In genomic region chr2:66178848-66179215, GRCm38 (mm10) we compare ENCODE assay signal across 16 mouse cellular contexts. TPM values are rescaled to one million over a fixed set of nuclear protein-coding genes. Genes with fewer than 3 reads are reported as not detected.
A peak's percentile ranks its signal among the peaks of the same experiment; 100 is the strongest.
DNase-seq lines count a peak whose midpoint lies in the region; ATAC-seq and TF ChIP-seq lines count a peak whose summit lies in the region.
"Had no signal": no experiment of that assay in that cellular context is flagged by ENCODE, and none has a peak within 500 bp of the region (broad histone marks: within the 10 kb centered on the region; RNA-seq: fewer than 3 reads in every experiment).

No protein-coding gene starts in this region.

- H3K27ac ChIP-seq in forebrain, postnatal 0 days (ENCODE audit: low read depth, low read length), result peak overlapping the region; percentile 35
- peak overlapping the region; percentile 84 for H3K27ac ChIP-seq in midbrain, embryonic 11.5 days (ENCODE audit: low read depth, low read length)
- H3K27ac ChIP-seq in neural tube, embryonic 15.5 days (replicated peaks), result peak overlapping the region; percentile 76
- H3K27ac ChIP-seq in liver, postnatal 0 days (ENCODE audit: low read depth), result no peak overlapping the region
- H3K27ac ChIP-seq in intestine, postnatal 0 days (ENCODE audit: low read depth, low read length), result no peak overlapping the region
- H3K27ac ChIP-seq: gastrocnemius, adult 2 months had no signal

- no peak overlapping the region for H3K4me3 ChIP-seq in forebrain, postnatal 0 days (ENCODE audit: low read depth, low read length)
- H3K4me3 ChIP-seq in midbrain, embryonic 11.5 days (ENCODE audit: low read depth, low read length), result no peak overlapping the region
- no peak overlapping the region for H3K4me3 ChIP-seq in neural tube, embryonic 15.5 days (replicated peaks)
- no peak overlapping the region for H3K4me3 ChIP-seq in liver, postnatal 0 days (ENCODE audit: low read depth, low read length)
- H3K4me3 ChIP-seq in intestine, postnatal 0 days (ENCODE audit: low read depth, low read length), result no peak overlapping the region
- H3K4me3 ChIP-seq: gastrocnemius, adult 2 months had no signal

- peak; percentile 66 for ATAC-seq in forebrain, postnatal 0 days
- peak; percentile 14; the same call in 1 of the 2 replicates for ATAC-seq in midbrain, embryonic 11.5 days (ENCODE audit: low FRiP score)
- peak; percentile 29; the same call in 1 of the 2 replicates for ATAC-seq in neural tube, embryonic 15.5 days (ENCODE audit: low FRiP score)
- ATAC-seq in liver, postnatal 0 days, result no peak
- no peak for ATAC-seq in intestine, postnatal 0 days

- TF ChIP-seq EP300 in liver, postnatal 0 days (IDR thresholded peaks at IDR 0.05; ENCODE audit: low read depth), result no peak

- no peaks in the 10 kb centered on the region for H3K36me3 ChIP-seq in forebrain, postnatal 0 days (ENCODE audit: insufficient read depth)
- no peaks in the 10 kb centered on the region for H3K36me3 ChIP-seq in midbrain, embryonic 11.5 days (ENCODE audit: control insufficient read depth, insufficient read depth, low read length)
- no peaks in the 10 kb centered on the region for H3K36me3 ChIP-seq in neural tube, embryonic 15.5 days
- H3K36me3 ChIP-seq in liver, postnatal 0 days (replicated peaks; ENCODE audit: insufficient read depth, low read length), result no peaks in the 10 kb centered on the region
- no peaks in the 10 kb centered on the region for H3K36me3 ChIP-seq in intestine, postnatal 0 days (ENCODE audit: control insufficient read depth, insufficient read depth)

- peak; percentile 30 for DNase-seq in embryo, embryonic 10.5 days (ENCODE audit: low spot score)
- no peak for DNase-seq in embryo, embryonic 11 days
- peak; percentile 70 for DNase-seq in forebrain, postnatal 0 days
- peak; percentile 91 for DNase-seq in midbrain, embryonic 11.5 days (ENCODE audit: low spot score, missing footprints)
- no peak for DNase-seq in liver, postnatal 0 days
- no peak for DNase-seq in heart, postnatal 14 days
- DNase-seq: cerebellum, adult 2 months; gastrocnemius, adult 2 months; heart, postnatal 10 days; kidney, adult 11 months; kidney, postnatal 4 days; lung, postnatal 10 days had no signal

- no peaks in the 10 kb centered on the region for H3K27me3 ChIP-seq in forebrain, postnatal 0 days (ENCODE audit: insufficient read depth, low read length)
- H3K27me3 ChIP-seq in midbrain, embryonic 11.5 days (ENCODE audit: control insufficient read depth, insufficient read depth, low read length), result no peaks in the 10 kb centered on the region
- H3K27me3 ChIP-seq in neural tube, embryonic 15.5 days (replicated peaks), result no peaks in the 10 kb centered on the region
- no peaks in the 10 kb centered on the region for H3K27me3 ChIP-seq in liver, postnatal 0 days (ENCODE audit: insufficient read depth, low read length)
- no peaks in the 10 kb centered on the region for H3K27me3 ChIP-seq in intestine, postnatal 0 days (replicated peaks; ENCODE audit: control insufficient read depth, insufficient read depth, low read length)

- no peaks in the 10 kb centered on the region for H3K9me3 ChIP-seq in forebrain, postnatal 0 days (ENCODE audit: low read length)
- no peaks in the 10 kb centered on the region for H3K9me3 ChIP-seq in midbrain, embryonic 11.5 days (ENCODE audit: control insufficient read depth, low read length)
- H3K9me3 ChIP-seq in neural tube, embryonic 15.5 days (replicated peaks), result no peaks in the 10 kb centered on the region
- H3K9me3 ChIP-seq in liver, postnatal 0 days (ENCODE audit: low read length), result no peaks in the 10 kb centered on the region
- H3K9me3 ChIP-seq in intestine, postnatal 0 days (ENCODE audit: control insufficient read depth), result no peaks in the 10 kb centered on the region

- 18% methylated on average over 5 of the region's 5 CpGs for WGBS in forebrain, postnatal 0 days
- WGBS in midbrain, embryonic 11.5 days, result 33% methylated on average over 5 of the region's 5 CpGs
- WGBS in neural tube, embryonic 15.5 days, result 21% methylated on average over 5 of the region's 5 CpGs
- 86% methylated on average over 5 of the region's 5 CpGs for WGBS in liver, postnatal 0 days (ENCODE audit: insufficient replicate concordance)
- 85% methylated on average over 5 of the region's 5 CpGs for WGBS in intestine, postnatal 0 days

- 0 out of 2 replicates have a peak overlapping the region, but pooled peaks have one; percentile 26 for H3K9ac ChIP-seq in forebrain, postnatal 0 days
- H3K9ac ChIP-seq in midbrain, embryonic 11.5 days (ENCODE audit: low read length), result peak overlapping the region; percentile 30; the same call in 1 of the 2 replicates
- no peak overlapping the region for H3K9ac ChIP-seq in neural tube, embryonic 15.5 days (replicated peaks)
- H3K9ac ChIP-seq in liver, postnatal 0 days (replicated peaks), result no peak overlapping the region
- H3K9ac ChIP-seq in intestine, postnatal 0 days (ENCODE audit: low read depth, low read length), result no peak overlapping the region

- intact Hi-C loops in heart, postnatal 14 days (cut with DNase I), result no loop called here

- peak overlapping the region; percentile 23 for H3K4me2 ChIP-seq in forebrain, postnatal 0 days (ENCODE audit: low read depth)
- peak overlapping the region; percentile 39 for H3K4me2 ChIP-seq in midbrain, embryonic 11.5 days
- peak overlapping the region; percentile 42 for H3K4me2 ChIP-seq in neural tube, embryonic 15.5 days
- no peak overlapping the region for H3K4me2 ChIP-seq in liver, postnatal 0 days (ENCODE audit: low read depth, low read length)
- no peak overlapping the region for H3K4me2 ChIP-seq in intestine, postnatal 0 days (replicated peaks; ENCODE audit: low read depth)
- H3K4me2 ChIP-seq: liver, embryonic 11.5 days had no signal

- H3K4me1 ChIP-seq in forebrain, postnatal 0 days (ENCODE audit: insufficient read depth), result peaks cover 18% of the 10 kb centered on the region
- H3K4me1 ChIP-seq in midbrain, embryonic 11.5 days (ENCODE audit: control insufficient read depth, insufficient read depth, low read length), result peaks cover 27% of the 10 kb centered on the region
- peaks cover 31% of the 10 kb centered on the region for H3K4me1 ChIP-seq in neural tube, embryonic 15.5 days
- no peaks in the 10 kb centered on the region for H3K4me1 ChIP-seq in liver, postnatal 0 days (ENCODE audit: insufficient read depth)
- H3K4me1 ChIP-seq in intestine, postnatal 0 days (replicated peaks; ENCODE audit: control insufficient read depth, insufficient read depth, low read length), result no peaks in the 10 kb centered on the region

- peak; percentile 32; the same call in 1 of the 2 replicates for TF ChIP-seq CTCF in forebrain, postnatal 0 days (IDR thresholded peaks at IDR 0.05; ENCODE audit: low read depth)
- no peak for TF ChIP-seq CTCF in liver, postnatal 0 days (IDR thresholded peaks at IDR 0.05; ENCODE audit: low read depth)
- no peak for TF ChIP-seq CTCF in intestine, postnatal 0 days (IDR thresholded peaks at IDR 0.05; ENCODE audit: low read depth)

RNA-seq across cellular contexts. Expression of gene Galnt3, which starts 54.0 kb away (rescaled TPM):
- 2.0 and 4.6 TPM in 2 replicates for total RNA-seq in forebrain, postnatal 0 days (2014; rRNA removed)
- polyA plus RNA-seq in forebrain, postnatal 0 days (2015; fragmentation: Nextera tagmentation; extraction: Ambion mirVana), result 0.73 and 1.8 TPM in 2 replicates
- polyA plus RNA-seq in midbrain, embryonic 11.5 days (2014; fragmentation: Nextera tagmentation; extraction: Ambion mirVana), result 0.37 and 1.1 TPM in 2 replicates
- polyA plus RNA-seq in neural tube, embryonic 15.5 days (2015; fragmentation: Nextera tagmentation; extraction: Ambion mirVana), result 0.46 and 2.0 TPM in 2 replicates
- polyA plus RNA-seq in liver, postnatal 0 days (2015; fragmentation: Nextera tagmentation; extraction: Ambion mirVana), result 0.21 and 0.31 TPM in 2 replicates
- polyA plus RNA-seq in intestine, postnatal 0 days (2015; fragmentation: Nextera tagmentation; extraction: Ambion mirVana), result 19.9 and 20.7 TPM in 2 replicates
- total RNA-seq in heart, postnatal 14 days (2021), result under 1 TPM; 0.32 to 0.33 TPM
- total RNA-seq: heart, adult 8-10 months; heart, postnatal 10 days had no signal

Comparison
In these comparisons a context has a peak if more than half of its experiments do, and no peak if none do; other contexts are left out.
1. DNase-seq: peak in embryo, embryonic 10.5 days (single experiment), forebrain, postnatal 0 days (single experiment) and midbrain, embryonic 11.5 days (single experiment); none in embryo, embryonic 11 days (single experiment), liver, postnatal 0 days (single experiment) and heart, postnatal 14 days (0 of 2).
2. ATAC-seq: peak in forebrain, postnatal 0 days (single experiment), midbrain, embryonic 11.5 days (single experiment) and neural tube, embryonic 15.5 days (single experiment); none in liver, postnatal 0 days (single experiment) and intestine, postnatal 0 days (single experiment).
3. H3K27ac ChIP-seq: peak in forebrain, postnatal 0 days (single experiment), midbrain, embryonic 11.5 days (single experiment) and neural tube, embryonic 15.5 days (single experiment); none in liver, postnatal 0 days (single experiment) and intestine, postnatal 0 days (single experiment).
4. H3K4me2 ChIP-seq: peak in forebrain, postnatal 0 days (single experiment), midbrain, embryonic 11.5 days (single experiment) and neural tube, embryonic 15.5 days (single experiment); none in liver, postnatal 0 days (single experiment) and intestine, postnatal 0 days (single experiment).
5. H3K9ac ChIP-seq: peak in forebrain, postnatal 0 days (single experiment) and midbrain, embryonic 11.5 days (single experiment); none in neural tube, embryonic 15.5 days (single experiment), liver, postnatal 0 days (single experiment) and intestine, postnatal 0 days (single experiment).